Mouse (Mus musculus): ENCODE results near the gene Sertad4.

DNA sequence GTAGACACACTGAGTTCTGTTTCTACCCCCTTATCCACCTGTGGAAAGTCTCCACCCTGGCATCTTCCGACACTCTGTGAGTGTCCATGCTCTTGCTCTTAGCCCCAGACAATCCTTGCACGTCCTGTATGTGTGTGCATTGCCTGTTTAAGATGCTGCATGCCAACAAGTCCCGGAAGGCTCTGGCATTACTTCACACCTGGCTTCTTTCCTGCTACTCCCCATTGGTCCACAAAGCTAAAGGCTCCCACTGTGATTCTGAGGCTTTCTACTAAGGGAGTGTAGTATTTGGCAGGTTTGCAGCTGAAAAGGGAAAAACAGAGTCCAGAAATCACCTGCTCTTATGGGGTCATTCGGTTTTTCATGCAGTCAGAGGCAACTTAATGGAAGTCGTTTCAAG lies 17.3 kb upstream of the Sertad4 start:
- TF ChIP-seq CTCF (IDR thresholded peaks at IDR 0.05; ENCODE audit: insufficient read depth, low read depth, low read length) (no peak), POLR2A (IDR thresholded peaks at IDR 0.05; ENCODE audit: insufficient read depth, low read depth, low read length) (no peak)

Measured in olfactory bulb, adult 2 months (tissue).